Mouse (Mus musculus): ENCODE measurements around the gene Pgpep1l. TPM values are rescaled to one million over a fixed set of nuclear protein-coding genes. Genes with fewer than 3 reads are reported as not detected.

Gene Pgpep1l
- polyA plus RNA-seq, 1 experiment from 2014 or later, result not detected

DNA sequence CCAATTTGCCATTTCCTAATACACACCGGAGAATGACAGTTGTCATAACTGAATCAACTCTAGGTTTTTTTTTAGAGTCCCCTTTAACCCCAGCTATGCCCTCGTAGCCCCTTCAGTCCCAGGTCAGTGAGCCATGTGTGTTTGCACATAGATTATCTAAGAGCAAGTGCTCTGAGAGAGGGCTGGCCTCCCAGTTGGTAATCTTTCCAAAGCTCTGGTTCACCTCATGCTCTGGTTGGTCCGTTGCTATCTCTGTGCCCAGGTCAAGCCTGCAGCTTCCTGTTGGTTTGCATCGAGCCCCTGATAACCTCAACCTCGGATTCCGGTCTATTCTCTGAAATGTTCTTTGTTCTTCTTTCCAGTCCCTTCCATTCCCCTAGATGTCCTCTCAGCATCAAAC is 74.8 kb downstream of the Pgpep1l start:
- Histone ChIP-seq H3K4me2 (ENCODE audit: low read length) (no peak overlapping the region), H3K27ac (ENCODE audit: low read length) (no peak overlapping the region), H3K27me3 (replicated peaks; ENCODE audit: control insufficient read depth, insufficient read depth, low read length) (no peaks in the 10 kb centered on the region), H3K36me3 (ENCODE audit: control insufficient read depth, insufficient read depth) (peaks cover 43% of the 10 kb centered on the region), H3K4me1 (replicated peaks; ENCODE audit: control insufficient read depth, insufficient read depth, low read length) (no peaks in the 10 kb centered on the region), H3K4me3 (replicated peaks; ENCODE audit: low read length) (no peak overlapping the region), H3K9me3 (ENCODE audit: control insufficient read depth, low read length) (no peaks in the 10 kb centered on the region), H3K9ac (replicated peaks; ENCODE audit: low read depth, low read length) (no peak overlapping the region)
- 86% methylated on average over 6 of the region's 6 CpGs for WGBS
- ATAC-seq, result no peak

Other genes with a start within 250 kb of the Pgpep1l start
- 0.20 TPM in 1 of 2 replicates, not detected in the other for gene Fam169b, start 9.6 kb upstream of the Pgpep1l start, polyA plus RNA-seq (2015; fragmentation: Nextera tagmentation; extraction: Ambion mirVana)